Mouse (Mus musculus) stomach, embryonic 16.5 days (tissue): ENCODE measurements around the gene Wipf2. TPM values are rescaled to one million over a fixed set of nuclear protein-coding genes. Genes with fewer than 3 reads are reported as not detected.
A peak's percentile ranks its signal among the peaks of the same experiment; 100 is the strongest.

Source experiments
- ATAC-seq: fragments of 200-750 bp; cut with Nextera tagmentation; 2 replicates; pipeline ENCODE4 v1.8.0; 2017; ENCODE audit warnings: moderate number of reproducible peaks, moderate TSS enrichment; ENCODE audit not compliant: insufficient read depth, low FRiP score
- H3K27ac ChIP-seq: fragments of 300-500 bp; sonication (generic); 2 replicates; pipeline ENCODE4 v1.5.1; 2014; ENCODE audit warnings: low read length
- H3K27me3 ChIP-seq: fragments of 300-500 bp; sonication (generic); 2 replicates; pipeline ENCODE4 v1.6.1; 2014; ENCODE audit warnings: low read length, control low read depth, mixed read lengths; ENCODE audit not compliant: control insufficient read depth, insufficient read depth
- H3K36me3 ChIP-seq: fragments of 300-500 bp; sonication (generic); 2 replicates; pipeline ENCODE4 v1.6.1; 2014; ENCODE audit warnings: low read length; ENCODE audit not compliant: control insufficient read depth, insufficient read depth
- H3K4me1 ChIP-seq: fragments of 300-500 bp; sonication (generic); 2 replicates; pipeline ENCODE4 v1.6.1; 2014; ENCODE audit warnings: low read length, control low read depth, mixed read lengths; ENCODE audit not compliant: control insufficient read depth, insufficient read depth
- H3K4me2 ChIP-seq: fragments of 300-500 bp; sonication (generic); 2 replicates; pipeline ENCODE4 v1.6.1; 2014; ENCODE audit warnings: low read depth, low read length, mixed read lengths
- H3K4me3 ChIP-seq: fragments of 300-500 bp; sonication (generic); replicated peaks from 2 replicates; pipeline ENCODE4 v1.5.1; 2014; ENCODE audit warnings: mild to moderate bottlenecking, low read length
- H3K9ac ChIP-seq: fragments of 300-500 bp; sonication (generic); 2 replicates; pipeline ENCODE4 v1.6.1; 2014; ENCODE audit warnings: low read length
- H3K9me3 ChIP-seq: fragments of 300-500 bp; sonication (generic); replicated peaks from 2 replicates; pipeline ENCODE4 v1.6.1; 2016; ENCODE audit warnings: low read length, control low read depth; ENCODE audit not compliant: control insufficient read depth
- WGBS: fragments of 180-500 bp; shearing (Covaris S2); extraction: QIAGEN DNeasy Blood & Tissue Kit; methylation state at CpG from one replicate; pipeline ENCODE4 v1.1.7; 2014; 5-methylcytosine and 5-hydroxymethylcytosine counted together
- polyA plus RNA-seq: library from polyadenylated mRNA; unstranded; fragments of >200 nt; fragmentation: Nextera tagmentation; extraction: Ambion mirVana; gene quantifications from 2 replicates; pipeline ENCODE4 v1.2.1, GENCODE M21; 2015

Wipf2 gene
- polyA plus RNA-seq, 1 experiment from 2014 or later, result 5.0 TPM

DNA sequence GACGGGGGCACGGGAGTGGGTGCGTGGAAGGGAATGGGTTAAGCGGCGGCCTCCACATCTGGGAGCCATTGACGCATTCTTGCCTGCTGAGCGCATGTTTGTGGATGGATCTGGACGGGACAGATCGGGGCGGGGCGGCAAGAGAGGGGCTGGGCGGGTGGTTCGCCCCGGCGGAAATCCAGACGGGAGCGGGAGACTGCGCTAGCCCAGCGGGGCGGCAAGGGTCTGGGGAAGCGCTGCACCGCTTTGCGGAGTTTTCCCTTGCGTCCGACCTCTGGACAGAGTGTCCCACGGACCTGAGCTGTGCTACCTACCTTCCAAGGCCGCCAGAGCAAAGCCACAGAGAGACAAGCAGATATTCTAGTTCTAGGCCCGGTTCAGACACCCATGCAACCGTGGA, 72.7 kb downstream of the Wipf2 start:
- Histone ChIP-seq H3K4me2 (peak overlapping the region; percentile 89), H3K36me3 (no peaks in the 10 kb centered on the region), H3K4me1 (peaks cover 64% of the 10 kb centered on the region), H3K9me3 (no peaks in the 10 kb centered on the region), H3K27ac (peak overlapping the region; percentile 96), H3K9ac (peak overlapping the region; percentile 76), H3K4me3 (peak overlapping the region; percentile 88), H3K27me3 (no peaks in the 10 kb centered on the region)
- ATAC-seq, result peak; percentile 34
- whole genome bisulfite sequencing, result 1% methylated on average over 29 of the region's 29 CpGs

DNA sequence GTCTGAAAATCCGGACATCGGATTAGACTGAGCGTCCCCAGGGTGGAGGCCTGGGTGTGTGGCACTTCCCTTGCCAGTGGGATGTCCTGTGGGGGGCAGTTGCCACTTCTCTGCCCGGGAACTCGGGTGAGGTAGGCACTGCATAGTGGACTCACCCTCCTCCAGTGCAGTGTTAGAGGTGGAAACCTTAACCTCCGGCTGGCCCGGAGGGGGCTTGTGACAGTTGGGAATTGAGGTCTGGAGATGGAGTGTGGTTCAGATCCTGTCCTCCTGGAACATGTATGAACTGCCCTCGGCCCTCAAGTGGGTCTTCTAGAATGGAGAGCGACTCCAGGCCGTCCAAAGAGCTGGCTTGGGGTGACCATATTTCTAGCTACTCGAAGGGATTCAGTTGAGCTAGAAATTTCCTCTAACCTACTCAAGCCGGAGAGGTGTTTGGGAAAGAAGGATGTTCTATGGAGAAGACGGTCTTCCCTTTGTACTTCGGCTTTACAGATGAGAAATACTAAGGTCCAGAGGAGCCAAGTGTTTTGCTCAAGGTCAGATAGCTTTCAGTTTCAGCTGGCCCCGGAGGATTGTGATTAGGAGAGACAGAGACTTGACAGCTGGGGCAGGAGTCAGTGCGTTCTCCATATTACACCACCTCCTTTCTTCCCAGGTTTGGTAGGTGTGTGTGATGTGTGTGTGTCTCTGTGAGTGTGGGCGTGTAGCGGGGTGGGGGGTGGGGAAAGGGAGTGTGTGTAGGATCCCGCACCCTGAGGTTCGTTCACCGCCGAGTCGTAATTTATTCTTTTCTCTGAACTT, 73.4 kb downstream of the Wipf2 start:
- 3% methylated on average over 23 of the region's 23 CpGs for WGBS
- Histone ChIP-seq H3K27ac (peak overlapping the region; percentile 96), H3K9ac (peak overlapping the region; percentile 76), H3K9me3 (no peaks in the 10 kb centered on the region), H3K4me3 (peak overlapping the region; percentile 88), H3K27me3 (no peaks in the 10 kb centered on the region), H3K36me3 (no peaks in the 10 kb centered on the region), H3K4me2 (peak overlapping the region; percentile 89), H3K4me1 (peaks cover 64% of the 10 kb centered on the region)
- peak; percentile 9 for ATAC-seq

DNA sequence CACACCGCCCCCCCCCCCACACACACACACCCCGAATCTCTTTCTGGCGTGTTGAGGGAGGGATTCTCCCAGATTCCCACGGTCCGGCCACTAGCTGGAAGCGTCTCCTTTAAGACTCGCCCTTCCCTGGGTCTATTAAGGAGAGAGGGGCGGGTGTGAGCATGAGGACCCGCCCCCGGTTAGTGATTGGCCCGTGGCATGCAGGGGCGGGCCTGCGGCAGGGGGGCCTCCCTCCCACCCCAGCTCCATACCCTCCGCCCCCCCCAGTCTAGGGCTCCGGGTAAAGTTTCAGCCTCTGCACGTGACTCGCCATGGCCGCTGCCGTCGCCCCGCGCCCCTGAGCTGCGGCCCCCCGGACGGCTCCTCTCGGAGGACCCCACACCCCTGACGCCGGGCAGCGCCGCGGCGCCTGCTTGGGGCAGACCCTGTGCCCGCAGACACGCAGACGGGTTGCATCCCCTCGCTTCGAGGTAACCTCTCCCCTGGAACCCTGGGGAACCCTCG, 74.0 kb downstream of the Wipf2 start:
- Histone ChIP-seq H3K4me3 (peak overlapping the region; percentile 88), H3K4me1 (peaks cover 64% of the 10 kb centered on the region), H3K4me2 (peak overlapping the region; percentile 89), H3K36me3 (no peaks in the 10 kb centered on the region), H3K9ac (peak overlapping the region; percentile 92), H3K27me3 (no peaks in the 10 kb centered on the region), H3K27ac (peak overlapping the region; percentile 97), H3K9me3 (no peaks in the 10 kb centered on the region)
- peak; percentile 90 for ATAC-seq
- under 1% methylated on average over 38 of the region's 38 CpGs for WGBS

DNA sequence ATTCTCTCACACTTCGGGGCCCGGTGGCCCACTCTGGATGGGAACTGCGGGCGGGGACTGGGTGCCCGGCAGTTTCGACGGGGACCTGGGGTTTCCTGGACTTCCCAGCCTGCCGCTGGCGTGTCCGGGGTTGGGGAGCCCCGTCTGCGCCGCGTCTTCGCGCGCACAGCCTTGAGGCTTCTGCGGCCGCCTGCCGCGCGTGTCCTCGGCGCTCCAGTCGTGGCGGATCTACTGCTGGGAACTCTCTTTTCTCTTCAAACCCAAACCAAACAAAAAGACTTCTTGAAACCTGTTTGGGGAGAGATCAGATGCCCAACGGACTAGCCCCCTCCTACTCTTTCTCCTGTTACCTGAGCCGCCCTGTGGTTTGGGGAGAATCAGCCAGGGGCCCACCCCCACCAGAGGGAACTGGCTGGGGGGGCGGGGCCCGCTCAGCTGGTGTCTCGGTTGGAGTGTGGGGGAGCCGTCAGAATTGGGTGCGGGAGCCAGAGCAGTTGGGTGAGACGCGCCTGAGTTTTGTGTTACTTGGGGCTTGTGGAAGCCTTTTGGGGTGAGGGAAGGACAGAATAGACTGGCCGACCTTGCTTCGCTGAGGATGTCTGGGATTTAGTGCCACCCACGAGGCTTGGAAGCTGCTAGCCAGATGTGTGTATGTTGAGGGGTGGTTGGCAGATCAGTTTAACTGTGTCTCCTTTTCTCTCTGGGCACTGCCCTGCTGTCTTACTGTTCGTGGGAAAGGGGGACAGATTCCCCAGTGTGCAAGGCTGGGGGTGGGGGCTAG, 74.7 kb downstream of the Wipf2 start:
- Histone ChIP-seq H3K9ac (peak overlapping the region; percentile 92), H3K27ac (peak overlapping the region; percentile 97), H3K4me1 (peaks cover 64% of the 10 kb centered on the region), H3K4me2 (peak overlapping the region; percentile 89), H3K36me3 (no peaks in the 10 kb centered on the region), H3K27me3 (no peaks in the 10 kb centered on the region), H3K4me3 (peak overlapping the region; percentile 88), H3K9me3 (no peaks in the 10 kb centered on the region)
- no peak for ATAC-seq
- under 1% methylated on average over 39 of the region's 39 CpGs for WGBS

DNA sequence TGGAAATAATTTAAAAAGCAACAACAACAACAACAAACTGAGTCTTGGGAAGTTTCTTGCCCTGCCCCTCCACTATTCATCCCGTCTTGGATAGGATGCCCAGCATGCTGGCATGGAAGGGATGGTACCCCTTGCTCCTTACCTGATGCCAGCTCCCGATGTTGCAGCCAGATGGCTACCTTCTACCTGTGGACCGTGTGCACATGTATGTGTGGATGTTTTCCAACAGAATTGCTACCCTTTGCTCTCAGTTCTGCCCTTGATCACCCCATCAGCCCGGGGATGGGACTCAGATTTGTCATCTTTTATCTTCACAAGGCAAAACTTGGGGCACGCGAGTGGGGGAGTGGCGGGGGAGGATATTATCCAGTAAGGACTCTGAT, 75.3 kb downstream of the Wipf2 start:
- H3K36me3 ChIP-seq, result no peaks in the 10 kb centered on the region
- no peak for ATAC-seq
- 27% methylated on average over 7 of the region's 7 CpGs for WGBS
- peak overlapping the region; percentile 89 for H3K4me2 ChIP-seq
- peaks cover 66% of the 10 kb centered on the region for H3K4me1 ChIP-seq
- H3K4me3 ChIP-seq, result peak overlapping the region; percentile 88
- H3K9ac ChIP-seq, result peak overlapping the region; percentile 92
- no peaks in the 10 kb centered on the region for H3K9me3 ChIP-seq
- H3K27ac ChIP-seq, result peak overlapping the region; percentile 97; the same call in 1 of the 2 replicates
- H3K27me3 ChIP-seq, result no peaks in the 10 kb centered on the region

DNA sequence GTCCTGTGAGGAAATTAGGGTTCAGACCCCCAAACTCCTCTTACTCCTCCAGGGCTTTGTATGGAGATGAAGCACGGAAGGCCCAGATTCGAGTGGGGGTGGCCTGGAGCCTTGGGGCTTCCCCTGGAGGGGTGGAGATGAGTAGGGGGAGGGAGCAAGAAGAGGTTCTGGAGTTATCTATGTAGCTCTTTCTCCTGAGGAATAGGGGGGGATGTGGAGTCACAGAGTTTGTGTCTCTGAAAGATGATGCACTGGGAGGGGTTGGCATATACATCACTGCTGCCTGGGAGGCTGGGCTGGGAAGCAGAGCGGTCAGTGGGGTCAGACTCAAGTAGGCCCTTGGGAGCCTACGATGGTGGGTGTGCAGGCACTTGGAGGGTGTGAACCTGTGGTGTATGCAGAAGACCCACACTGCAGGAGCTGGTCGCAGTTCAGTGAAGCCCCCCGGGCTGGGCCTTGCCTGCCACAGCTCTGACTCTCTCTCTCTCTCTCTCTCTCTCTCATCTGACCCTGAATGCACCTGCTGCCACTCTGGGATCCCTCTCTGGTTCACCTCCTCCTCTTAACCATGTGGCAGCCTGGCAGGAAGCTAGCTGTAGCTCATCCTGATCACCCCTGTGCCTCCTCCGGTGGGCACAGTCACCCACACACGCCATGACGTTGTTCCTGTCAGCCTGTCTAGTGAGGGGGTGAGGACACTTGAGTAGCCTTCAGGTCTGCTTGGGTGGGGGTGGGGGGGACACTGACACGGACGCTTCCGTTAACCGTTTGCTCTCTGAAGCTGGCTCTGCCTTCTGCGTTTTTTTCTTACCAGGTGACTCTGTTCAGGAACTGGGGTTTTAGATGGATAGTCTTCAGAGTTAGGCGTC, 75.9 kb downstream of the Wipf2 start:
- H3K4me3 ChIP-seq, result peak overlapping the region; percentile 88
- H3K4me1 ChIP-seq, result peaks cover 73% of the 10 kb centered on the region
- peak overlapping the region; percentile 89 for H3K4me2 ChIP-seq
- H3K9me3 ChIP-seq, result no peaks in the 10 kb centered on the region
- no peaks in the 10 kb centered on the region for H3K36me3 ChIP-seq
- peak overlapping the region; percentile 92 for H3K9ac ChIP-seq
- WGBS, result 30% methylated on average over 15 of the region's 15 CpGs
- peak overlapping the region; percentile 99 for H3K27ac ChIP-seq
- ATAC-seq, result no peak
- H3K27me3 ChIP-seq, result no peaks in the 10 kb centered on the region

DNA sequence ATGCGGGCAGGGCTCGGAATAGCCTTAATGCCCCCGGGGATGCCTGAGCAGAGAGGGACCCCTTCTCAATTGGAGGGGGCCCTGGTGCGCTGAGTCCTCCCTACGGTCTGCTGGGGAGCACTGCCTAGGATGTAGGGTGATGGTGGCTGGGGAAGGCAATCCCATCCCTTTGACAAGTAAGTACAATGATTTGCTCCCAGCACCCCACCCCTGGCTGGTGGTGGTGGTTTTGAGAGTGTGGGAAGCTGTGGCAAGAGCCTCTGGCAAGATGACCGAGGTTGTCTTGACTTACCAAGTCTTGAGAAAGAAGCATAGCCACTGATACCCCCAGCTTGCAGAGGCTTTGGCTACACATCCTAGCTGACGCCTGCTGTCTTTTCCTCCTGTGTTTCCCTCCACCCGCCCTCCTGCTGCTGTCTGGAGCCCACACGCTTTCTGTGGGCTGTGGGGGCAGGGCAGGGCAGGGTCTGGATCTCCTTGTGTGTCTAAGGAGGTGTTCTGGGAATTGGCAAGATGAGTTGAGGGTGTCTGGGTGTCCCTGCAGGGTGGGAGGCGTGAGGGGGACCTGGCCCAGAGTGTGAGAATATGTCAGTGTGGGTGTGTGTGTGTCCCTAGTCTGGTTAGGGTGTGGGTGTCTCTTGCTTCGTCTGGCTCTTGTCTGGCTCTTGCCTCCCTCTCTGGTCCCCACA, 76.7 kb downstream of the Wipf2 start:
- peak overlapping the region; percentile 99 for H3K27ac ChIP-seq
- peak; percentile 2; the same call in 1 of the 2 replicates for ATAC-seq
- peak overlapping the region; percentile 92 for H3K9ac ChIP-seq
- peak overlapping the region; percentile 88 for H3K4me3 ChIP-seq
- no peaks in the 10 kb centered on the region for H3K27me3 ChIP-seq
- H3K4me1 ChIP-seq, result peaks cover 80% of the 10 kb centered on the region
- WGBS, result 38% methylated on average over 11 of the region's 11 CpGs
- H3K9me3 ChIP-seq, result no peaks in the 10 kb centered on the region
- no peaks in the 10 kb centered on the region for H3K36me3 ChIP-seq
- H3K4me2 ChIP-seq, result peak overlapping the region; percentile 89

DNA sequence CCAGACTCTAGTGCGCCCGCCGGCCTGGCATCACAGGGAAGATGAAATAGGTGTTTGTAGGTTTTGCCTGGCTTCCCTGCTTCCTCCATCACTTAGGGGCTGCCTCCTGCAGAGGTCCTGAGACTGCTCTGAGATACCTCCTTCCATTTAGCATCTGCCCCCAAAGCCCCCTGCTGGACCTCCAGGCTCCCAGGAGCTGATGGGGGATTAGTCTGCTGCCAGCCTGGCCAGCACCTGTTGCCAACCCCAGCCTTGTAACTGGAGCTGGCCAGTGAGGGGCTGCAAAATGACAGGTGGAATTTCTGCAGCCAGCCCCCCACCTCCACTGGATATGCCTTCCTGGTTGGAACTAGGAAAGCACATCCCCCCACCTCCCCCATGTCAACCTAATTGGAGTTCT, 77.3 kb downstream of the Wipf2 start:
- H3K4me3 ChIP-seq, result peak overlapping the region; percentile 88
- ATAC-seq, result no peak
- peak overlapping the region; percentile 92 for H3K9ac ChIP-seq
- H3K4me1 ChIP-seq, result peaks cover 87% of the 10 kb centered on the region
- peak overlapping the region; percentile 99 for H3K27ac ChIP-seq
- H3K9me3 ChIP-seq, result no peaks in the 10 kb centered on the region
- 24% methylated on average over 3 of the region's 3 CpGs for WGBS
- H3K27me3 ChIP-seq, result no peaks in the 10 kb centered on the region
- H3K4me2 ChIP-seq, result peak overlapping the region; percentile 89
- no peaks in the 10 kb centered on the region for H3K36me3 ChIP-seq
